Mouse (Mus musculus) retina, adult 2 months (tissue): Measurements from ENCODE around the gene Amfr.

ENCODE experiments used
- DNase-seq: peaks from one replicate; pipeline ENCODE4 v3.0.0-alpha.2; 2012; ENCODE audit warnings: low read depth, low spot score

Gene Amfr

DNA sequence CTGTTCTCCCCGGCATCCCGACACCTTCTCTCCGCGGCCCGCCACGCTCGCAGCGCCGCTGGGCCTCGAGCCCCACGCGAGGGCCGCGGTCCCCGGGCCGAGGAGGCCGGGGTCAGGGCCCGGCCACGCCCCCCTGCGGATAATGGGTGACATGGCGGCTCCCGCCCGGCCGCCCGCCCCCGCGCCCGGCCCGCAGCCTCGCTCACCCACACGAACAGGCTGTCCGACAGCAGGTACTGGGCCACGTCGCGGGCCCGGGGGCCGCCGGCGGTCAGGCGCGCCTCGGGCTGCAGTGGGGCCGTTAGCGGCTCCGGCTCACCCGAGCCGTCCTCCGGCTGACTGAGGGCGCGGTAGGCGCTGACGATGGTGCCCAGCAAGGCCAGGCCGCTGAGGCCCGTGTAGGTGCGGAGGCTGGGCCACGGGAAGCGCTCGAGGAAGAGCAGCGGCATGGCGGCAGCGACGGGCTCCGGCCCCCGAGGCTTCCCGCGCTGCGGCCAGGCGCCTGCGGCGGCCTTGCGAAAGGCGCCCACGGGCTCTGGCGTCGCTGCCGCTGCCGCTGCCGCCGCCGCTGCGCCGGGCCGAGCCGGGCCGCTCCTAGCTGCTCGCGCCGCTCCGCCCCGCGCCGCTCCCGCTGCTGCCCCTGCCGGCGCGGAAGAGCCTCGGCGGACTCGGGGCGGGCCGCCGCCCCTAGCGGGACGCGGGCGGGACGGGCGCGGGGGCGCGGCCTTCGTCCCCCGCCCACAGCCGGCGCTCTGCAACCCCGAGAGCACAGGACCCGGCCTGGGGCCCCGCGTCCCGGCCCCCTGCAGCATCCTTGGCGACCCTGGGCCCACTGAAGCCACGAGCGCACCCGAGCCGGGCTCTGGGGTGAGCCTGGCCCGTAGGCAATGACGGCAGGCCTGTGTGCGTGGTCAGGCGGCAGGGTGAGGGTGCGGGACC lies at the start of gene Amfr:
Gene Amfr, minus strand, starts transcription at position 830 of the 939 bp plus-strand sequence.
- DNase-seq, result peak; percentile 46

DNA sequence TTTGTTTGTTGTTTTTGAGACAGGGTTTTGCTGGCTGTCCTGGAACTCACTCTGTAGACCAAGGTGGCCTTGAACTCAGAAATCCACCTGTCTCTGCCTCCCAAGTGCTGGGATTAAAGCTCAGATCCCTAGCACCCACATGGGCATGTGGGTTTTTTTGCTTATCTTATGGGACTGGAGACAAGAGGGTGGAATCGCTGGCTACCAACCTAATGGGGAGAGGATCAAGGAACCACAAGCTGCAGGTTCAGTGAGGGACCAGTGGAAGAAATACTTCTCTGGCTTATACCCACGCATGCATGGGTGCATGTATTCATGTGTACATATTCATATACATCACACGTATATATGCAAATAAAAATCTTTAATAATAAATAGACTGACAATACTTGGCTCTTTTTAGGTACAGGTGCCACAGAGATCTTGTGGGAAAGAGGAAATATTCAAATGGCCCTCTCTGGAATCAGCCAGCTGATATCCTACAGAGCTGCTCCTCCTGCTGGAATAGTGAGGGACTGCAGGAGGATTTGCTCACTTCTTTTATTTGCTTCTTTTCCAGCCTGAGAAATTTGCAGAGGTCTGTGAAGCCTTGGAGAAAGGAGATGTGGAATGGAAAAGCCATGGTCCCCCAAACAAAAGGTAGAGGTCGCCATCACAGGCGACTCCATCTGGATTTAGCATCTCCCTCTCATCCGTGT lies 44.7 kb upstream of the Amfr start:
- DNase-seq, result no peak

DNA sequence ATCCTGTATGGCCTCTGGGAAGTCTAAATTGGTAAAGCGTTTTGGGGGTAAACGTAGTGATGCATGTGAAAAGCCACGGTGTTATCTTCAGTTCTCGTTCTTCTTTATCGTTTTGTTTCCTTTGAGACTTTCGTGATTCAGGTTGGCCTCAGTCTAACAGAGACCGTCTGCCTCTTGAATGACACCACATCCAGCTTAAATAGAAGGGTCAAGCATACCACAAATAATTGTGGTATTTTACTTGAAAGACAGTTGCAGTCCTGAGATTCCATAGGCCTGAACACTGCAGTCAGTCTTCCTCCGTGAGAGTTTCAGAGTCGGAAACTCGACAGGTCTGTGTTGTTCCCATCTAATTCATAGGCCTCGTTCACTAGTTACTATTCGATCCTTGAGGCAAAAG lies 40.1 kb upstream of the Amfr start:
- DNase-seq, result no peak

DNA sequence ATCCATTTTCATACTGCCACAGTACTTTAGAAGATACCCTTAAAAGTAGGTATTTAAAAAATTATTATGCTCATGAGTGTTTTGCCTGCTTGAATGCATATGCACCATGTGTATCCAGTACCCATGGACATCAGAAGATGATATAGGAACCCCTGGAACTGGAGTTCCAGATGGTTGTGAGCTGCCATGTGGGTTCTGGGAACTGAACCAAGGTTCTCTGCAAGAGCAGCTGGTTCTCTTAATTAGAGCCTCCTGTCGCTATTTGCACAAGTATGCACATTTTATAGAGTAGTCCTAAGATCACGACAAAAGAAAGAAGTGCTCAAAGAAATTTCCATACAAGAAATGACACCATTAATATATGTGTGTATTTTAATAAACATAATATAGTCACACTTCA lies 35.2 kb upstream of the Amfr start:
- DNase-seq, result no peak

DNA sequence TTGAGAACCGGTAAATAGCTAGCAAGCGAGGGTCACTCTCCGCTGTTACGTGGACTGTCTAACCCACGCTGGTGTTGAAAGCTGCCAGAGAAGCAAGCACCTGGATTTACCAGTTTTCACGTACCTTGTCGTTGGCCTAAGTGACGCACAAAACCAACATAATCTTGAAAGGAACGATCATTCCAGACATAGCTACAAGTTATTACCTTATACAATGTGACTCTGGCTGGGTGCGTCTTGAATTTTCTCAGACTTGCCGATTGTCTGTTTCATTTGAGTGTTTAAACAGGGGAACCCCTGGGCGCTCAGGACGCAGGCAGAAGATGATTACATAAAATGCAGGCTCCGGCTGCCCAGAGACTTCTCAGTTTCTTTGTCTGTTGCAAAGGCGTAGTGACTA lies 25.2 kb upstream of the Amfr start:
- no peak for DNase-seq

DNA sequence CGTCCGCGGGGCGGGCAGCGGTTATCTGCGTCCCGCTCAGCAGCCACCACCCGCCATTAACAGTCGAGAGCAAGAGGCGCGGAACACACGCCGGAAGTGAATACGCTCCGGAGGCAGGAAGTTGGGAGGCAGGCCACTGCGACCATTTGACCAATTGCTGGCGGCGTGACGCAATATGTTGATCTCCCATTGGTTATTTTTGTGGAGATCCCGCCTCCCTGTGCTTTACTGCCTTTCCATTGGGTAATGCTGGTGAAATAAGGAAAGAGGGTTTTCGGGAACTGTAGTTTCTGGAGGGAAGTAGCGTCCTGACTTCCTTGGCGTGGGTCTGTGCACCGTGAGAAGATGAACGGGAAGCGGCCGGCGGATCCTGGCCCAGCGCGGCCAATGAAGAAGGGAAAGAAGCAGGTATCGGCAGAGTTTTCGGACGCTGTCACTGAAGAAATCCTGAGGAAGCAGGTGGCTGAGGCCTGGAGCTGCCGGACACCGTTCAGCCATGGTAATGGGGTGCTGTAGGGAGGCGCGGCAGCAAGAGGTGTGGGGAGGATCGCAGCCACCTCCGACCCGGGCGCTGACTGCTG lies 24.4 kb upstream of the Amfr start, which contains the start of the genes Nudt21 and Ogfod1:
Gene Nudt21, minus strand, starts transcription at position 88 of the 581 bp plus-strand sequence.
Gene Ogfod1, plus strand, starts transcription at position 255 of the 581 bp plus-strand sequence.
- DNase-seq, result peak; percentile 99

DNA sequence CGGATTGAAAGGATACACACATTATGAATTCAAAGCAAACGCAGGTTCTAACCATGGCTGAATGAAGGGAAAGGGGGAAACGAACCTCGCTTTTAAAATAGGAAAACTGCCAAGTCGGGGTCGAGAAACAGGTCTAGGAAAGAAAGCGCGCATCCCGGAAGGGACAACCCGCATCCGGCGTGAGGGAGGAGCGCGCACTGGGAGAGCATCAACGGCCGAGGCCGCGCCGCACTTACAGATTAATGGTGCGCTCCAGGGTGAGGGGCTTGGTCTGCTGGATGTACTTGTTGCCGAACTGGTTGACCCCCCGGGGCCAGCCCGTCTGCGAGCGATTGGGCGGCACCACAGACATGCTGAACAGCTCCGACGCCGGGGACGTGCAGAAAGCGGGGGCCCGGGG lies 23.9 kb upstream of the Amfr start:
- DNase-seq, result peak; percentile 29

DNA sequence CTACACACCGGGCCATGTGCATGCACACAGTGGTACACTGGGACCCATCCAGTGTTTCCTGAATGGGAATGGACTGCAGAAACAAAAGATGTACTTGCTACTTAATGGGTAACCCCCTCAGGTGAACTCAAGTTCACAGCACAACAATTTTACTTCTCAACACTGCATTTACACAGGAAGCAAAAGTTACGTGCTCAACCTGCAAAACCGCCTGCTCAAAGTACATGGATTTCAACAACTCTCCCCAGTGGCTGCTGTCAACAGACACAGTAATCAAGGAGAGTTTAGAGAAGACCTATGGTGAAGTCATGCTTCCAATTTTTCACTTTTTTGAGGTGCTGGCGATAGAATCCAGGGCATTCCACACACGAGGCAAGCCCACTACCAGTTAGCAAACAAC lies 22.6 kb upstream of the Amfr start:
- no peak for DNase-seq

DNA sequence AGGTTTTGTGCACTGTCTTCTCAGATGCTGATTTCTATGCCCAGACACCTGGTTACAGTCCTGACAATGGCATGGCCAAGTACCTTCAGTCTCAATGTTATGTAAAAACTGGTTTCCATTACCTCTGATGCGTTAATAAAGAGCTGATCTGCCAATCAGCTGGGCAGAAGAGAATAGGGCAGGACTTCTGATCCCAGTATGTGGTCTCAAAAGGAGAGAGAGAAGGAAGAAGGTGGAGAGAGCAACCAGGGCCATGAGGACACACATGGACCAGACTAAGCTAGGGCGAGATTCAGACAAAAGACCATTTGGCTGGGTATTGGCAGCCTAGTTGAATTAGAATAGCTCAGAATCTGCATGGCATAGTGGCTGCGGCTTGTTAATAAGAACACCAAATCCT lies 21.0 kb upstream of the Amfr start:
- no peak for DNase-seq

DNA sequence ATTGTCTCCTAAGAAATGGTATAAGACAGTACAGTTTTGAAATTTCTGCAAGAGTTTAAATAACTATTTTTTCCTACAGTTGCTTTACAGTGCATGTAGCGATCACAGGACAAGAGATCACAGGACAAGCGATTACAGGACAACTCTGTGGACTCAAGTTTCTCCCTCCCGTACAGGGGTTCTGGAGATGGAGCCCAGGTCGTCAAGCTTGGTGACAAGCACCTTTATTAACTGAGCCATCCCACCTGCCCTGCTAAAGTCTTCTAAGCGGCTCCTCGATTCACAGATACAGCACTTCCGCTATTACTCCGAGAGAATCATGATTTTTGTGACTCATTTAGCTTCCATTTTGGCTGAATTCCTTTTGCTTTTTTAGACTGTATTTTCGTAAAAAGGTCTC lies 17.1 kb upstream of the Amfr start:
- no peak for DNase-seq

DNA sequence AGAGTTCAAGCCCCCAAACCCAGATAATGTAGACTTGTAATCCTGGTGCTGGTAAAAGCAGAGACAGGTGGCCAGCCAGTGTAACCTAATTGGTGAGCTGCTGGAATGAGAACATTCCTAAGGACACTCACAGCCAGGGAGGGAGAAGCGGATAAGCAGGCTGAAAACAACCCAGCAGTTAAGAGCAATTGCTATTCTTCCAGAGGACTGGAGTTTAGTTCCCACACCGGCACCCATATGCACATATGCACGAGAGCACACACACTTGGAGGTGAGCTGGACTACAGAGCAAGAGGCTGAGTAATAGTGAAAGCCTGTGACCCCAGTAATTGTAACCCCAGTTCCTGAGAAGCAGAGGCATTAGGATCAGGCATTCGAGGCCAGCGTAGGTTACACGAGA lies 11.3 kb upstream of the Amfr start:
- DNase-seq, result no peak

DNA sequence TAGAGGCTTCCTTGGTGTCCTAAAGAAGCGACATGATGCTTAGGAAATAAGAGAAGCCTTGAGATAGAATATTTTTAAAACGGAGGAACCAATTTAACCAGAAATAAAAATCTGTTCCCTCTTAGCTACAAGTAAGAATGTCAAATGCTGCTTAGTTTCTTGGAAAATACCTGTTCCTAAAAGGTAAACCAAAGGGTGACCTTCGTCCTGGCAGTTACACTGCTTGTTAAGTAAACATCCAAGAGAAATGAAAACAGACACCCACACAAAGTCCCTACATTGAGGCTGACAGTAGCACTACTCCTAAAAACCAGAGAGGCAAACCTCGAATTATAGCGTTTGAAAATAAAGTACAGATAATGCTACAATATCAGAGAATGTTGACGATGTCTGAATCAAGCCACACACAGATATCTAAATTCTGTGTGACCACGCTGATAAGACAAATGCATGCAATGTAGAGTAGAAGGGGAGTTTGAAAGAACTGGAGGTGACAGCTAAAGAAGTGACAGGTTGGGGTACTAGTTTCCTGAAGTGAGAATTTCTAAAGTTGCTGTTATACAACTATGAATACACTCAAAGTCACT lies 477 bp upstream of the Amfr start:
- DNase-seq, result no peak

DNA sequence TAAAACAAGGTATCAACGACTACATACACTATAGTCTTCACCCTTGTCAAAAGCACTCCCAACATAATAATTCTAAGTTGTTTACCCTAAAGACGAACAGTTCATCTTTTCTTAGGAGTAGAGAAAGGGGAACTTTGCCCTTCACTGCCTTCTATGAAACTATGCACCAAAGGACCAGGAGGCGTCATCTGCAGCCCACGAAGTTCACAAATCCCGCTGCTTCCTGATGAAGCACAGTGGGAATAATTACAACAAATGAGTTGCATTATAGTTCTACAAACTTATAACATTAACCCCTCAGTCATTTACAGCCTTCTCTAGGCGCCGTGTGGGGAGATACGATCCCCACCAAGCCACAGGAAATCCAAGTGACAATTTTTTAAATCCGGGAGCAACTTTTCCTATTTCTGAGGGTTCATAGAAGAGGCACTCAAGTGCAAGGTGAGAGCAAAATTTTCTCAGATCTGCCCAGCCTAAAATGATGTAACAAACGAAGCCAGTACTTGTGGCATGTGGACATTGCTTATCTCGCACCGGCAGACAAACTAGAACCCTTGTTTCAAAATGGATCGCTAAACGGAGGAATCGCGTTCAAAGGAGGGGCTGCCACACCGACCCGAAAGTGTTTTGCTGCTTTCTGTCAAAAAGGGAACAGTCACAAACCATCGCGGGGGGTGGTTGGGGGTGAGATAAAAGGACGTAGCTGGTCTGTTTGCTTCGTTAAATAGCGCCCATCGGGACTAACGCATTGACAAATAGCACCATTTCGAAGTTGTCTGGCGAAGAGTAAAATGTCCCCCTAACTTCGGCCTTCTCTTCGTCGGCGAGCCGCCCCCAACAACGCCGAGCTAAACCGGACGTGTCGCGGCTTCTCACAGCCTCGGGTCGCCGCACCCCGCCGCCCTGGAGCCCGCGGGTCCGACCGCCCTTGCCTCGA lies 1.3 kb downstream of the Amfr start:
- DNase-seq, result no peak

DNA sequence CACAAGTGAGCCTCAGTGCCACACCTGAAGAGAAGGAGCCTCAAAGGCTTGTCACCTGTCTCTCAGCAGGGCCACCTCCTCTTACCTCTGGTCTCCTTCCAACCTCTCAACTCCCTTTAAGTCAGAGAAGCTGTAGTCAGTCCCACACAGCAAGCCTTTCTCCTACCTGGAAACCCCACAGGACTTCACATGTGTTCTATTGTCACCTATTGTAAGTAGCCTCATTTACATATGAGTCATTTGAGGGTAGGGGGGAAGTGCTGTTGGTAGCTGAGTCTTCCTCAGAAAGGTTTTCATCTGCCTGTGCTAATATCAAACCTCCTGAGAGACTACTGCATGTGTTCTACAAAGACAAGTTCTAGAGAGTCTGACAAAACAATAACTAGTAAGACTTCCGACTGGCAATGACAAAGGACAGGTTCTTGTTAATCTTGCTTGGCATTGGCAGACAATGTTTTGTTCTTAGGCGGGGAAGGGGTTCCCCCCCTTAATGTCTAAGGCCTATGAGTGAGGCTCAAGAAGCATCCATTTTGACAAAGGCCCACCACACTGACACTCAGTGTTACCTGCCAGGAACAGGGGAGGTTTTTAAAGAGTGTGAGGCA lies 2.4 kb downstream of the Amfr start:
- DNase-seq, result no peak

DNA sequence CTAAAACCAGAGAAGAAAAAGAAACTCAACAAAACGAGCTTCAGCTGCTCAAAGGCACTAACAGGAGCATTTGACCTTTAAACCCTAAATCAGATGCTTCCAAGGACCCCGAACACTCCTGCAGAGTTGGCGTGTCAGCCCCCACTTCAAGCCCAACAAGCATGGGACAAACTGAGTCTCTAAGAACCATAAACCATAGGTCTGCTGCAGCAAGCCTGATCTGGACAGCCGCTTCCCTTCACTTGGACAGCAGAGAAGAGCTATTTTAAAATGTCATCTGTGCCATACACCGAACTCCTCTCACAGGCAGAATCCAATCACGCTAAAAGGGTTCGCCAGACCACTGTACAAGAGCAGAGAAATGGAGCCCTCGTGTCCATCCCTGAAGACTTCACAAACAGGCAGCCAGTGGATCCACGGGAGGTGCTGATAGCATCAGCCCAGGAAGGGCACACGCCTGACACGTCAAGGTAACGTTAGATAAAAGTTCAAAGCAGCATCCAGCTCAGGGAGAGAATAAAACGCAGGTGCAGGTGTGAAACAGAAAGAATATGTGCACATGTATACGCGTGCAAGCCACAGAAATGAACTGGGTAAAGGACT lies 3.3 kb downstream of the Amfr start:
- DNase-seq, result no peak

DNA sequence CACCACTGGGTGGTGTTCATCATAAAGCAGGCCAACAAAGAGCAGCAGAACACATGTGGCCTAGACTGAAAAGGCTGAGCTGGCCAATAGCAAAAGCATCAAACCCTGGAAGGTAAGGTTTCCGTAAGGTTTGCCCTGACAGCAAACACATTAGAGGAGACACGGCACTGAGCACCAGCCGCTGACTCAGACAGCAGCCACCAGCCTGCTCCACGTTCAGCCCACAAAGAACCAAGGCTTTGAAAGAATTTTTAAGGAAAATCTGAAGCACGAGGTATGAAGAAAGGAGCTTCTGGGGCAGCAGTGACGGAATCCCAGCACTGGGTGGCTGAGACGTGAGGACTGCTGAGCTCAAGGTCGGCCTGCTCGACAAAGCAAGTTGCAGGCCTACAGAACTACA lies 8.5 kb downstream of the Amfr start:
- no peak for DNase-seq

DNA sequence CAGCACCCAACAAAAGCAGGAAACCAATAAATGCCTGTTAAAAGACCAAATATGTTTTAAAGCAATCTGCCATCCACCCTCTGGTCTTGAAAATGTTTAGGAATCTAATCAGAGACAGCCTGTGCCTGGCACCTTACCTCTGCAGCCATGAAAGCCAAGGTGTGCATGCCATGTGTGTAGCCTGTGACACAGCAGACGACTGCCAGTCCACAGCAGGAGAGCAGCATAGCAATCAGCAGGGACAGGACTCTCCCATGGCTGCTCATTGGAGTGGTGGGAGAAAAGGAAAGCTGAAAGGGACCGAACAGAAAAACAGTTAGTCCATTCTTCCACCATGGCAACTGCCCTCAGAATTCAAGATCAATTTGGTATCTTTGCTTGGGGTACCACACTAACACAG lies 13.7 kb downstream of the Amfr start:
- no peak for DNase-seq

DNA sequence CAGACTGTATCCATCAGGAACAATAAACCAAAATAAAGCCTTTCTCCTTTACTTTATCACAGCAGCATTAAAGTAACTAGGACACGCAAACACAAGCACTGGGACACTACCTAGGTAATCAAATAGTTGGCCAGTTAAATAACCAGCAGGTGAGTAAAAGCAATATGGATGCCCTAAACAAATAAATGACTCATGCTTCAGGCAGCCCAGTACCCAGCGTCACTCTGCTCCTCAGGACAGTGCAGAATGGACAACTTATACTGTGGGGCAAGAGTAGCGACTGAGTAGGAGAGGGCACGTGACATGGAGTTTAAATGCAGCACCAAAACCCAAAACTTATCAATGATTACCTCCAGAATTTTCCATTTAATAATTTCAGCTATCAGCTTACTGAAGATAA lies 22.9 kb downstream of the Amfr start:
- DNase-seq, result no peak

DNA sequence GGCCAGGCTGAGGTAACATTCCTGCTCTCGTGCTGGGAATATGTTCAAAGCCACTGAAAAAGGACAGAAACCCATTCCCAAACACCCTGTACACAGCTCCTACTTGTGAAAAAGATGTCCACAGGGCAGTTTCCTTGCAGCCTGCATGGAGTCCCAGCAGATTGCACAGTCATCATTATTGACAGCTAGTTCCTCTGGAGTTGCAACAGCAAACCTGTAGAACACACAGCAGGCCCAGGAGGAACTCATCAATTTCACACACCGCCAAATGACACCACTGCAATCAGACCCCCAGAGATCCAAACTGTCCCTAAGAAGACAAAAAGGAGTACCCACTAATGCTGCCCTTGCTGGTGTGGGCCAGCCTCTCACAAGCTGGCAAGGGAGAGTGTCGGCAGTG lies 27.9 kb downstream of the Amfr start:
- no peak for DNase-seq

DNA sequence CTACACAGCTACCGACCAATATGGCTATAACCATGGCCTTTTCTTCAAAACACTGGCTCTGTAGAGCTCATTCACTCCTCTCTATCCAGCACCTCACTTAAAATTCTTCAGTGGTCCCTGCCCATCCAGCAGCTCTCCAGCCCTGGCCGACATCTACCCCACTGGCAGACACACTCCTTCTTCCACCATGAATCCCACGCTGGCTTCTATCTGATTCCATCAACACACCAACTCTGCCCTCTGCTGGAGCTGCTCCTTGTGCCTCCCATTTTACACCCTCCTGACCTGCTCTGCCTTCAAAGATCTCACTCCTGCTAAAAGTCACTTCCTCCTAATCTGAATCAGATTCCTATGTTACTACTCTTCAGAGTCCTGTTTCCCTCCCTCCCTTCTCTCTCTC lies 28.8 kb downstream of the Amfr start:
- DNase-seq, result no peak
